Mouse (Mus musculus) megakaryocyte, embryonic 14.5 days (primary cell): ENCODE data around the gene Nrm.

Experiments
- FLI1 ChIP-seq: IDR thresholded peaks from 2 replicates; pipeline ENCODE4 v1.6.1; 2012; ENCODE audit warnings: low read length, inconsistent platforms, mixed read lengths
- GATA1 ChIP-seq: IDR thresholded peaks from 3 replicates; pipeline ENCODE4 v1.6.1; 2012; ENCODE audit warnings: mixed read lengths, low read length, inconsistent platforms, borderline replicate concordance

DNA sequence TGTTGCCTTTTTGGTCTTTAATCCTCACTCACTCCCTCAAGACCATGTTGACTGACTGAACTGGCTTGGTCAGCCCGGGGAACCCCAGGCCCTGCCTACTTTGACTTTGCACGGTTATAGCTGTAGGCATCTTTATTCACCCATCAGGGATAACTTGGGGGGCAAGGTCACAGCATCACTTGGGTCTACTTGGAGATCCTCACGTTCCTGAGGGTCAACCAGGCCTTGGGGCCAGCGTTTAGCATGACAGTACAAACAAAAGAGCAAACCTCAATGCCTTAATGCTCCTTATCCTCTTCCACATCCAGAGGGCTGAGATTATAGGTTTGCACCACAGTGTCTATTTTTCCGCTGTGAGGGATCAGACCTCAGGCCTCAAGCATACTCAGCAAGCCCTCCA is 48.8 kb upstream of the Nrm start:
- TF ChIP-seq GATA1 (no peak), FLI1 (no peak)
